Mouse (Mus musculus): Measurements from ENCODE around the gene Man1a. TPM values are rescaled to one million over a fixed set of nuclear protein-coding genes. Genes with fewer than 3 reads are reported as not detected.
A peak's percentile ranks its signal among the peaks of the same experiment; 100 is the strongest.

Gene Man1a
- total and polyA plus RNA-seq, 2 experiments, result 45.4 to 161 TPM

- DNase-seq (ENCODE audit: extremely low read depth, low read depth, low spot score), result no peak
- H3K79me2 ChIP-seq (ENCODE audit: control insufficient read depth, insufficient read depth, low read length), result no peaks in the 10 kb centered on the region
- H3K27me3 ChIP-seq (ENCODE audit: control insufficient read depth, insufficient read depth, low read length), result no peaks in the 10 kb centered on the region
- TF ChIP-seq CTCF (IDR thresholded peaks at IDR 0.05; ENCODE audit: low read depth, low read length) (no peak), POLR2A (IDR thresholded peaks at IDR 0.05; ENCODE audit: extremely low read depth, insufficient read depth, low read length) (no peak)
- no peak overlapping the region for H3K9ac ChIP-seq (ENCODE audit: low read depth, low read length)
- H3K4me1 ChIP-seq (ENCODE audit: control insufficient read depth, insufficient read depth, low read length), result no peaks in the 10 kb centered on the region
- no peaks in the 10 kb centered on the region for H3K36me3 ChIP-seq (ENCODE audit: control insufficient read depth, insufficient read depth, low read length)
- no peak overlapping the region for H3K27ac ChIP-seq (replicated peaks; ENCODE audit: insufficient read depth, low read depth, low read length)
- whole genome bisulfite sequencing, result 71% methylated on average over 4 of the region's 4 CpGs
- no peak overlapping the region for H3K4me3 ChIP-seq (ENCODE audit: insufficient read depth, low read depth, low read length)
Measured at GRCm38 (mm10) chr10:54103671-54104070, 27.3 kb upstream of the Man1a start.

GRCm38 (mm10) chr10:54092081-54092480, 15.7 kb upstream of the Man1a start:
- Histone ChIP-seq H3K27ac (replicated peaks; ENCODE audit: insufficient read depth, low read depth, low read length) (no peak overlapping the region), H3K4me1 (ENCODE audit: control insufficient read depth, insufficient read depth, low read length) (no peaks in the 10 kb centered on the region), H3K27me3 (ENCODE audit: control insufficient read depth, insufficient read depth, low read length) (no peaks in the 10 kb centered on the region), H3K79me2 (ENCODE audit: control insufficient read depth, insufficient read depth, low read length) (no peaks in the 10 kb centered on the region), H3K9ac (ENCODE audit: low read depth, low read length) (no peak overlapping the region), H3K4me3 (ENCODE audit: insufficient read depth, low read depth, low read length) (no peak overlapping the region), H3K36me3 (ENCODE audit: control insufficient read depth, insufficient read depth, low read length) (no peaks in the 10 kb centered on the region)
- DNase-seq (ENCODE audit: extremely low read depth, low read depth, low spot score), result no peak
- TF ChIP-seq POLR2A (IDR thresholded peaks at IDR 0.05; ENCODE audit: extremely low read depth, insufficient read depth, low read length), result no peak
- no peak for TF ChIP-seq CTCF (IDR thresholded peaks at IDR 0.05; ENCODE audit: low read depth, low read length)

- Histone ChIP-seq H3K4me1 (ENCODE audit: control insufficient read depth, insufficient read depth, low read length) (no peaks in the 10 kb centered on the region), H3K27me3 (ENCODE audit: control insufficient read depth, insufficient read depth, low read length) (no peaks in the 10 kb centered on the region), H3K36me3 (ENCODE audit: control insufficient read depth, insufficient read depth, low read length) (no peaks in the 10 kb centered on the region), H3K27ac (replicated peaks; ENCODE audit: insufficient read depth, low read depth, low read length) (no peak overlapping the region), H3K9ac (ENCODE audit: low read depth, low read length) (no peak overlapping the region), H3K79me2 (ENCODE audit: control insufficient read depth, insufficient read depth, low read length) (no peaks in the 10 kb centered on the region), H3K4me3 (ENCODE audit: insufficient read depth, low read depth, low read length) (no peak overlapping the region)
- no peak for DNase-seq (ENCODE audit: extremely low read depth, low read depth, low spot score)
- 90% methylated on average over 6 of the region's 6 CpGs for WGBS
- TF ChIP-seq CTCF (IDR thresholded peaks at IDR 0.05; ENCODE audit: low read depth, low read length) (no peak), POLR2A (IDR thresholded peaks at IDR 0.05; ENCODE audit: extremely low read depth, insufficient read depth, low read length) (no peak)
Measured at GRCm38 (mm10) chr10:54089923-54090322, 13.5 kb upstream of the Man1a start.

- no peak overlapping the region for H3K27ac ChIP-seq (replicated peaks; ENCODE audit: insufficient read depth, low read depth, low read length)
- TF ChIP-seq CTCF (IDR thresholded peaks at IDR 0.05; ENCODE audit: low read depth, low read length) (no peak), POLR2A (IDR thresholded peaks at IDR 0.05; ENCODE audit: extremely low read depth, insufficient read depth, low read length) (no peak)
- DNase-seq (ENCODE audit: extremely low read depth, low read depth, low spot score), result no peak
- H3K27me3 ChIP-seq (ENCODE audit: control insufficient read depth, insufficient read depth, low read length), result no peaks in the 10 kb centered on the region
- 90% methylated on average over 3 of the region's 3 CpGs for WGBS
- H3K36me3 ChIP-seq (ENCODE audit: control insufficient read depth, insufficient read depth, low read length), result no peaks in the 10 kb centered on the region
- H3K4me1 ChIP-seq (ENCODE audit: control insufficient read depth, insufficient read depth, low read length), result no peaks in the 10 kb centered on the region
- no peaks in the 10 kb centered on the region for H3K79me2 ChIP-seq (ENCODE audit: control insufficient read depth, insufficient read depth, low read length)
- no peak overlapping the region for H3K4me3 ChIP-seq (ENCODE audit: insufficient read depth, low read depth, low read length)
- H3K9ac ChIP-seq (ENCODE audit: low read depth, low read length), result no peak overlapping the region
Measured at GRCm38 (mm10) chr10:54087346-54087745, 10.9 kb upstream of the Man1a start.

- 89% methylated on average over 2 of the region's 2 CpGs for WGBS
- Histone ChIP-seq H3K27ac (replicated peaks; ENCODE audit: insufficient read depth, low read depth, low read length) (no peak overlapping the region), H3K79me2 (ENCODE audit: control insufficient read depth, insufficient read depth, low read length) (no peaks in the 10 kb centered on the region), H3K27me3 (ENCODE audit: control insufficient read depth, insufficient read depth, low read length) (no peaks in the 10 kb centered on the region), H3K36me3 (ENCODE audit: control insufficient read depth, insufficient read depth, low read length) (no peaks in the 10 kb centered on the region), H3K9ac (ENCODE audit: low read depth, low read length) (no peak overlapping the region), H3K4me1 (ENCODE audit: control insufficient read depth, insufficient read depth, low read length) (no peaks in the 10 kb centered on the region), H3K4me3 (ENCODE audit: insufficient read depth, low read depth, low read length) (no peak overlapping the region)
- TF ChIP-seq CTCF (IDR thresholded peaks at IDR 0.05; ENCODE audit: low read depth, low read length) (no peak), POLR2A (IDR thresholded peaks at IDR 0.05; ENCODE audit: extremely low read depth, insufficient read depth, low read length) (no peak)
- no peak for DNase-seq (ENCODE audit: extremely low read depth, low read depth, low spot score)
Measured at GRCm38 (mm10) chr10:54085073-54085472, 8.7 kb upstream of the Man1a start.

- Histone ChIP-seq H3K9ac (ENCODE audit: low read depth, low read length) (no peak overlapping the region), H3K36me3 (ENCODE audit: control insufficient read depth, insufficient read depth, low read length) (no peaks in the 10 kb centered on the region), H3K27ac (replicated peaks; ENCODE audit: insufficient read depth, low read depth, low read length) (no peak overlapping the region), H3K79me2 (ENCODE audit: control insufficient read depth, insufficient read depth, low read length) (peaks cover 19% of the 10 kb centered on the region), H3K4me1 (ENCODE audit: control insufficient read depth, insufficient read depth, low read length) (peaks cover 2% of the 10 kb centered on the region; the same call in 1 of the 2 replicates), H3K27me3 (ENCODE audit: control insufficient read depth, insufficient read depth, low read length) (no peaks in the 10 kb centered on the region), H3K4me3 (ENCODE audit: insufficient read depth, low read depth, low read length) (no peak overlapping the region)
- DNase-seq (ENCODE audit: extremely low read depth, low read depth, low spot score), result no peak
- WGBS, result 29% methylated on average over 3 of the region's 3 CpGs
- TF ChIP-seq POLR2A (IDR thresholded peaks at IDR 0.05; ENCODE audit: extremely low read depth, insufficient read depth, low read length) (no peak), CTCF (IDR thresholded peaks at IDR 0.05; ENCODE audit: low read depth, low read length) (peak; percentile 39; the same call in 1 of the 2 replicates)
Measured at GRCm38 (mm10) chr10:54077005-54077404, 596 bp upstream of the Man1a start.
